Mouse (Mus musculus): ENCODE measurements around the gene Slc45a3. TPM values are rescaled to one million over a fixed set of nuclear protein-coding genes. Genes with fewer than 3 reads are reported as not detected.
A peak's percentile ranks its signal among the peaks of the same experiment; 100 is the strongest.

Slc45a3 gene
- 1 to 10 TPM; 6.1 to 8.2 TPM for total RNA-seq (2021)
- long read RNA-seq, experiment 1, transcript Slc45a3-202 (5 exons, 3,212 nt) = major isoform, 7 of 12 reads
- long read RNA-seq, experiment 1, partial matches to known transcripts = 2 of 12 reads
- long read RNA-seq, experiment 1, other reads (novel, unspliced or antisense) = 3 of 12 reads
- long read RNA-seq, experiment 2, partial matches to known transcripts = 1 of 4 reads
- long read RNA-seq, experiment 2, other reads (novel, unspliced or antisense) = 1 of 4 reads

GRCm38 (mm10) chr1:131962606-131963084 lies at the start of gene Slc45a3:
Gene Slc45a3 (plus strand): TSS chr1:131962967.
- peak; percentile 60 to 67 for DNase-seq
- intact Hi-C loops (cut with DNase I) = no loop called here

GRCm38 (mm10) chr1:131917634-131918033 lies 45.1 kb upstream of the Slc45a3 start:
- DNase-seq = no peak
- intact Hi-C loops (cut with DNase I) = no loop called here

- DNase-seq = no peak
- intact Hi-C loops (cut with DNase I) = no loop called here
Observed at GRCm38 (mm10) chr1:131919052-131919451, 43.7 kb upstream of the Slc45a3 start.

- intact Hi-C loops (cut with DNase I) = no loop called here
- DNase-seq = no peak
Observed at GRCm38 (mm10) chr1:131922100-131922499, 40.7 kb upstream of the Slc45a3 start.

- no peak for DNase-seq
- intact Hi-C loops (cut with DNase I) = no loop called here
Observed at GRCm38 (mm10) chr1:131933471-131933870, 29.3 kb upstream of the Slc45a3 start.

- intact Hi-C loops (cut with DNase I) = loop anchor here (1.0 to 5.0 kb wide), 3 partner anchors 44 to 180 kb away; no protein-coding TSS in a partner anchor
- DNase-seq = peak; percentile 74 to 85
Observed at GRCm38 (mm10) chr1:131937659-131938305, 25.0 kb upstream of the Slc45a3 start.

- DNase-seq = peak; percentile 60 to 75
- intact Hi-C loops (cut with DNase I) = loop anchor here (5.0 kb wide), 2 partner anchors 108 to 178 kb away; no protein-coding TSS in a partner anchor
Observed at GRCm38 (mm10) chr1:131938811-131939210, 24.0 kb upstream of the Slc45a3 start.

GRCm38 (mm10) chr1:131940711-131941244 lies 22.0 kb upstream of the Slc45a3 start:
- intact Hi-C loops (cut with DNase I) = no loop called here
- DNase-seq = no peak

- intact Hi-C loops (cut with DNase I) = no loop called here
- DNase-seq = no peak
Observed at GRCm38 (mm10) chr1:131941501-131941900, 21.3 kb upstream of the Slc45a3 start.

- DNase-seq = peak in 1 of 2 experiments; percentile 19
Observed at GRCm38 (mm10) chr1:131942621-131943590, 19.9 kb upstream of the Slc45a3 start.

GRCm38 (mm10) chr1:131945674-131946440 lies 16.9 kb upstream of the Slc45a3 start:
- intact Hi-C loops (cut with DNase I) = no loop called here
- DNase-seq = no peak

More at GRCm38 (mm10) chr1:131942621-131943590, 19.9 kb upstream of the Slc45a3 start:
- intact Hi-C loops (cut with DNase I) = no loop called here

- no peak for DNase-seq
- intact Hi-C loops (cut with DNase I) = no loop called here
Observed at GRCm38 (mm10) chr1:131946462-131947215, 16.1 kb upstream of the Slc45a3 start.

- no peak for DNase-seq
- intact Hi-C loops (cut with DNase I) = no loop called here
Observed at GRCm38 (mm10) chr1:131947997-131948525, 14.7 kb upstream of the Slc45a3 start.

- no peak for DNase-seq
- intact Hi-C loops (cut with DNase I) = no loop called here
Observed at GRCm38 (mm10) chr1:131954242-131954865, 8.4 kb upstream of the Slc45a3 start.

GRCm38 (mm10) chr1:131955131-131955757 lies 7.5 kb upstream of the Slc45a3 start:
- intact Hi-C loops (cut with DNase I) = no loop called here
- no peak for DNase-seq

GRCm38 (mm10) chr1:131957416-131957815 lies 5.4 kb upstream of the Slc45a3 start:
- DNase-seq = no peak
- intact Hi-C loops (cut with DNase I) = no loop called here

GRCm38 (mm10) chr1:131961004-131961403 lies 1.8 kb upstream of the Slc45a3 start:
- intact Hi-C loops (cut with DNase I) = no loop called here

More at GRCm38 (mm10) chr1:131961004-131961403, 1.8 kb upstream of the Slc45a3 start:
- no peak for DNase-seq
